Mouse (Mus musculus) ovary, postnatal 10 days (tissue): ENCODE results near the gene Tmem33.

ENCODE experiments used
- DNase-seq: peaks from one replicate; pipeline ENCODE4 v3.0.0; 2022; ENCODE audit warnings: low spot score

Tmem33 gene

GRCm38 (mm10) chr5:67324032-67324431 lies 63.7 kb downstream of the Tmem33 start:
- DNase-seq, result no peak

GRCm38 (mm10) chr5:67340811-67341210 lies 80.4 kb downstream of the Tmem33 start:
- no peak for DNase-seq
